Mouse (Mus musculus) heart, embryonic 12.5 days (tissue): Measurements from ENCODE around the gene Plce1. TPM values are rescaled to one million over a fixed set of nuclear protein-coding genes. Genes with fewer than 3 reads are reported as not detected.
A peak's percentile ranks its signal among the peaks of the same experiment; 100 is the strongest.

ENCODE experiments used
- ATAC-seq: fragments of 200-750 bp; cut with Nextera tagmentation; 2 replicates; pipeline ENCODE4 v1.8.0; 2017; ENCODE audit warnings: moderate TSS enrichment, moderate library complexity; ENCODE audit not compliant: insufficient number of reproducible peaks, low FRiP score
- H3K27ac ChIP-seq: fragments of 300-500 bp; sonication (generic); 2 replicates; pipeline ENCODE4 v1.5.1; 2016; ENCODE audit warnings: mild to moderate bottlenecking, moderate library complexity; ENCODE audit not compliant: poor library complexity, severe bottlenecking
- H3K27me3 ChIP-seq: fragments of 300-500 bp; sonication (generic); replicated peaks from 2 replicates; pipeline ENCODE4 v1.6.1; 2016; ENCODE audit warnings: mild to moderate bottlenecking, moderate library complexity
- H3K36me3 ChIP-seq: fragments of 300-500 bp; sonication (generic); 2 replicates; pipeline ENCODE4 v1.6.1; 2016; ENCODE audit warnings: mild to moderate bottlenecking, moderate library complexity
- H3K4me1 ChIP-seq: fragments of 300-500 bp; sonication (generic); replicated peaks from 2 replicates; pipeline ENCODE4 v1.6.1; 2016; ENCODE audit warnings: mild to moderate bottlenecking
- H3K4me2 ChIP-seq: fragments of 300-500 bp; sonication (generic); 2 replicates; pipeline ENCODE4 v1.6.1; 2016; ENCODE audit warnings: mild to moderate bottlenecking, moderate library complexity
- H3K4me3 ChIP-seq: fragments of 300-500 bp; sonication (generic); 2 replicates; pipeline ENCODE4 v1.5.1; 2016; ENCODE audit warnings: mild to moderate bottlenecking
- H3K9ac ChIP-seq: fragments of 300-500 bp; sonication (generic); 2 replicates; pipeline ENCODE4 v1.6.1; 2016; ENCODE audit warnings: mild to moderate bottlenecking, moderate library complexity
- H3K9me3 ChIP-seq: fragments of 300-500 bp; sonication (generic); replicated peaks from 2 replicates; pipeline ENCODE4 v1.6.1; 2016; ENCODE audit warnings: mild to moderate bottlenecking, moderate library complexity
- WGBS: fragments of 180-500 bp; shearing (Covaris S2); methylation state at CpG from one replicate; pipeline ENCODE4 v1.1.7; 2016; 5-methylcytosine and 5-hydroxymethylcytosine counted together
- polyA plus RNA-seq: library from polyadenylated mRNA; unstranded; fragments of >200 nt; fragmentation: Nextera tagmentation; extraction: Ambion mirVana; gene quantifications from 2 replicates; pipeline ENCODE4 v1.2.1, GENCODE M21; 2016

The Plce1 gene
- polyA plus RNA-seq, 1 experiment from 2014 or later, result 8.4 TPM

DNA sequence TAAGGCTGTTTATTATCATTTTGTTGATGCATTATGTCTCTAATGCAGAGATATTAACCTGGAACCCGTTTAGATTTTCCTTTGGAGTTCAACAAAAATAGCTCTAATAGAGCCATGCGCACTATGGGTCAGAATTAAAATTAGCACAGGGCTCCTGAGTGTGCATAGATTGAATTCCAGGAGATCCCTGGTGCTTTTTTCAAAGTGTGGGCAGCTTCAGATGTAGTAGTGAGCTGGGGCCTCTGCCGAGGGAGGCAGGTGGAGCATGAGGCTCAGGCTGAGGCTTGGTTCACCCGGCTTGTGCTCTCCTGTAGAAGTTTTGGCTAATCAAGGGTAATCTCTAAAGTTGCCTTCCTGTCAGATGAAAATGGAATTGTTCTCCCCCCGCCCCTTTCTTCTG is 17.3 kb downstream of the Plce1 start:
- ATAC-seq, result 0 out of 2 replicates have a peak, but pooled peaks have one; percentile 48
- no peak overlapping the region for H3K9ac ChIP-seq
- 0 out of 2 replicates have a peak, but pooled peaks cover 2% of the 10 kb centered on the region for H3K9me3 ChIP-seq
- no peak overlapping the region for H3K4me2 ChIP-seq
- peaks cover 12% of the 10 kb centered on the region for H3K4me1 ChIP-seq
- H3K27ac ChIP-seq, result peak overlapping the region; percentile 89
- H3K4me3 ChIP-seq, result no peak overlapping the region
- H3K27me3 ChIP-seq, result no peaks in the 10 kb centered on the region
- 47% methylated on average over 5 of the region's 5 CpGs for whole genome bisulfite sequencing
- peaks cover 3% of the 10 kb centered on the region; the same call in 1 of the 2 replicates for H3K36me3 ChIP-seq

DNA sequence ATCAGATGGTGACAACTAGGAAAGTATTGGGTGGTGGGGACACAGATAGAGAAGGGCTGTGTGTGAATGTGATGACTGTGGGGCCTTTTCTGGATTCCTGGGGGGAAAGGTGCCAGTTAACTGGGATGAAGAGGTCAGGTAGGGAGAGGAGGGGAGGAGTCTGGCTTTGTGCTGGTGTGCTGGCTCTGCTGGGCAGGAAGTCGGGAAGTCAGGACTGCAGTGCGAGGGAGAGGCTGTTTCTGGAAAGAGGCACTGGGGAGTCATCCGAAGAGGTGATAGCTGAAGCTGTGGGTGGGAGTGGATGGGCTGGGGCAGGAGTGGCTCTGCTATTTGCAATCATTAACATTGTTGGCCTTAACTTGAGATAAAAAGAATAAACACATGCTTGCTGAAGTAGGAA is 23.7 kb downstream of the Plce1 start:
- H3K4me3 ChIP-seq, result no peak overlapping the region
- H3K9ac ChIP-seq, result no peak overlapping the region
- peaks cover 19% of the 10 kb centered on the region for H3K4me1 ChIP-seq
- no peaks in the 10 kb centered on the region for H3K27me3 ChIP-seq
- ATAC-seq, result peak; percentile 48; the same call in 1 of the 2 replicates
- no peak overlapping the region for H3K4me2 ChIP-seq
- no peaks in the 10 kb centered on the region for H3K36me3 ChIP-seq
- H3K27ac ChIP-seq, result peak overlapping the region; percentile 36; the same call in 1 of the 2 replicates
- 7% methylated on average over 3 of the region's 3 CpGs for WGBS
- H3K9me3 ChIP-seq, result 0 out of 2 replicates have a peak, but pooled peaks cover 2% of the 10 kb centered on the region

DNA sequence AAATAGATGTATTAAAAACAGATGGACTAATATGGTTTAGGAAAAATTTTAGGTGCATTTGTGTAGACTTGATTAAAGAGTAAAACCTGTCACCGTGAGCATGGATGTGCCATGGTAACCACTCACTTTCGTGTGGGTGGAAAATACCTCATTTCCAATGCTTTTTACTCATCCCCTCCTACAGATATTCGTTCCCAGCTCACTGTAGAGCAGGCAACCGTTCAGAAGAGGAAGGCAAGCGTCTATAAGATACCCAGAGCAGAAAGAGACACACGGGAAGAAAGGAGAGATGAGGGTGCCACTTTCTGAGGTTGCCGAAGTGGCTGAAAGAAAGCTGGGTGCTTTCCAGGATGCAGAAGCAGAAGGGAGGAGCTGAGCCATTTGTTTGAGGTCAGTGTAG is 25.2 kb downstream of the Plce1 start:
- no peak for ATAC-seq
- H3K9ac ChIP-seq, result no peak overlapping the region
- peak overlapping the region; percentile 59; the same call in 1 of the 2 replicates for H3K27ac ChIP-seq
- H3K4me2 ChIP-seq, result no peak overlapping the region
- H3K4me3 ChIP-seq, result no peak overlapping the region
- H3K36me3 ChIP-seq, result no peaks in the 10 kb centered on the region
- H3K27me3 ChIP-seq, result no peaks in the 10 kb centered on the region
- no peaks in the 10 kb centered on the region for H3K9me3 ChIP-seq
- peaks cover 19% of the 10 kb centered on the region for H3K4me1 ChIP-seq
- WGBS, result 81% methylated on average over 7 of the region's 7 CpGs

DNA sequence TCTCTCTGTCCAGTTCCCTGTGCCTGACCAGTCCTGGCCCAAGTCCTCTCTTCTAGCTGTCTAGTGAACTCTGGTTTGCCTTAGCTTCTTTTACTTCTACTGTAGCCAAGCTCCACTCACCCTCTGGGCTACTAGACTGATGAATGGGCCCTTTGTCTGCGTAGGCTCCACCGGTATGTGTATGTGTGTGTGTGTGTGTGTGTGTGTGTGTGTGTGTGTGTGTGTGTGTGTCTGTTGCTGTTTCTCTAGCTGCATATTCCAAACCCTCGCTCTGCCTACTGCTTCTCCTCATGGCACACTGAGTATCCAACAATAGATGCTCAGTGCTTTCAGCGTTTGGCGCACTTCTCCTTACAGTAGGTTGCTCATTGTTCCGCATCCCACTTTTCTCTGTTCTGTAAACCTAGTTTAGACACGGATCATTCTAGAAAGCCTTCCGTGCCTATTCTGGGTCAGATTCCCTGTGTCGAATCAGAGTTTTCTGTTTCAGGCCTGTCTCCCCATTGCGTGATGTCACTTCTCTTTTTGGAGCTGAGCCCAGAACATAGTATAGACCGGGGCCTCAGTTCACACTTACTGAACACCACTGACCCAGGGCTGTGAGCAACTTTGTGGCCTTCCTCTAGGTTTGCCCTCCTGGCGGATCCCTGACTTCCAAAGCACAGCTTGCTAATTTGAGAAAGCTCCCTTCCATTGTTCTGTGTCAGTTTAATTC is 26.5 kb downstream of the Plce1 start:
- peak overlapping the region; percentile 59 for H3K27ac ChIP-seq

DNA sequence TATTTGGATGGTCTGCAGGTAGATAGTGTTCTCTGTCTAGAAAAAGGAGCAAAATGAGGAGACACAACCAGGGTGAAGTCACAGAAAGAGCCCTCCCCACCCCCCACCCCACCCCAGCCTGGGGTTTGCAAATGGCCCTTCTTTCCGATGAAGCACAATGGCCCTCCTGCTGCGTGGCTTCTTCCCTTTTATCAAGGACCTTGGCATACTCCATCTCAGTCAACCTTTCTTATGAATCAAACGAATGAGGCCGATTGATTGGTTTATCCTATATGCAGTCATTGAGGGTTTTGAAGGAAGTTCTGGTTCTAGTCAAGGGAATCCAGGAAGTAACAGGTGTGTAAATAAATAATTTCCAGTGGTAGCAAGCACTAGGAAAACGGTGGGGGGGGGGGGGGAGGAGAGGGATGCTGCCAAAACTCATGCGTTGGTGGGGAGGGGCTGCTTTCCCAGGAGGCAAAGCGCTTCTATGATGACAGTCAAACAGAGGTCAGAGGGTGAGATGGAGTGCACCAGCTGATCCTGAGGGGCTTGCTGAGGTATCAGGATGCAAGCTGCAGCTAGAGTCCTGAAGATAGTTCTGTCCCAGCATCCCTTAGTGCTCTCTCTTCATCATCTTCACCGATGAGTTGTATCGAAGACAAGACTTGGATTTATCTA is 27.2 kb downstream of the Plce1 start:
- Histone ChIP-seq H3K27me3 (no peaks in the 10 kb centered on the region), H3K4me2 (no peak overlapping the region), H3K9ac (no peak overlapping the region), H3K27ac (no peak overlapping the region; the same call in 1 of the 2 replicates), H3K9me3 (no peaks in the 10 kb centered on the region), H3K4me3 (no peak overlapping the region), H3K36me3 (no peaks in the 10 kb centered on the region), H3K4me1 (peaks cover 19% of the 10 kb centered on the region)
- no peak for ATAC-seq
- WGBS, result 74% methylated on average over 9 of the region's 9 CpGs

More for the DNA sequence above, 26.5 kb downstream of the Plce1 start:
- no peak overlapping the region for H3K4me2 ChIP-seq
- H3K4me3 ChIP-seq, result no peak overlapping the region
- H3K9me3 ChIP-seq, result no peaks in the 10 kb centered on the region
- no peaks in the 10 kb centered on the region for H3K36me3 ChIP-seq
- H3K4me1 ChIP-seq, result peaks cover 19% of the 10 kb centered on the region
- no peaks in the 10 kb centered on the region for H3K27me3 ChIP-seq
- no peak overlapping the region for H3K9ac ChIP-seq
- 64% methylated on average over 12 of the region's 12 CpGs for WGBS
- no peak for ATAC-seq

DNA sequence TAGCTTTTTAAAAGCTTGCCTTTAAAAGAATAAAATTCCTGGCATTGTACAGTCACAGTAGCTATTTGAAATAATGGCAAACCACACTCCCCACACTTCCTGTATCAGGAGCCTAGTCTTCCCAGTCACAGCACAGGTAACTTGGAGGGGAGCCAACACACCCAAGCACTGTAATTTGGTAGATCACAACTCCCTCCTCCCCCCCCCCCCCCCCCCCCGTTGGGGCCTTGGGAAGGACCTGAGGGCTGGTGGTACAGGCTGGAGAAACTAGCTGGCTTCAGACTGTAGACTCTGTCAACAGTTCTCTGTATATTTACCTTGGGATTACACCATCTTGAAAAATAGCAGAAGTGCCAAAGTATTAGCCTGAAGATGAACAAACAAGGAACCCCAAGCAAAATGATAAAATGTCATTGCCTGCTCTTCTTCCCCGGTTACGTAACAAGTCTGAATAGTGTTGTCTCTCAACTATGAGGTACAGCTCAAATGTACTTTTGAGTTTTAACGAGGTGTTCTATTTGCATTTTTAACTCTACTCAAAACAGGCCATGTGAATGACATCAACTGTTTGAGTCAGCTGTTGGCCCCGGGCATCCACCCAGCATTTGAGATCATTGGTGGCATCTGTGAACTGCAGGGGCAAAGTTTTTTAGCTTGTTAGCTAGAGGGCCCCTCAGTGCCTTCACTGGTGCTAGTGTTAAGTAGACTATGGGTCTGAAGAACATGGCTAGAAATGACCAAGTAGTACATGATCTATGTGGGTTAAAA is 33.7 kb downstream of the Plce1 start:
- H3K4me2 ChIP-seq, result no peak overlapping the region
- WGBS, result 85% methylated on average over 4 of the region's 5 CpGs

DNA sequence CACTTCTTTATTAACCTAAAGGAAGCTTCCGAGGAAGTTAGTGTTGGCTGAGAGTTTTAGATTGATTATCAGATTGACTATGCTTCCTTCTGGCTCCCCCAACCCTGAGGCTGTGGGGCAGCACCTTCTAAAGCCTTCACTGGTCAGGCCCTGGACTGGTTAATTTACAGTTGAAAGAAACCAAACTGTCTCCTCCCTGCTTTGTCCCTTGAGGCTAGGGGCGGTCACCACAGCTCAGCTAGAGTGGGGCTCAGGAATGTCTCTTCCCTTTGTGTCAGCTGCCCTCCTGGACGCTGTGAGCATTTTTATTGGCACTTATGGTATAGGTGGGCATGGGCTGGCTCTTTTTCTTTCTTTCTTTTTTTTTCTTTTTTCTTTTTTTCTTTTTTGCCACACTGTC is 45.9 kb downstream of the Plce1 start:
- WGBS, result 30% methylated on average over 3 of the region's 3 CpGs
- Histone ChIP-seq H3K9me3 (0 out of 2 replicates have a peak, but pooled peaks cover 2% of the 10 kb centered on the region), H3K4me3 (no peak overlapping the region), H3K36me3 (peaks cover 17% of the 10 kb centered on the region), H3K4me2 (no peak overlapping the region), H3K27ac (no peak overlapping the region), H3K9ac (no peak overlapping the region), H3K27me3 (no peaks in the 10 kb centered on the region), H3K4me1 (no peaks in the 10 kb centered on the region)
- no peak for ATAC-seq

More for the DNA sequence above, 33.7 kb downstream of the Plce1 start:
- Histone ChIP-seq H3K4me1 (peaks cover 12% of the 10 kb centered on the region; the same call in 1 of the 2 replicates), H3K9ac (no peak overlapping the region), H3K9me3 (no peaks in the 10 kb centered on the region), H3K4me3 (no peak overlapping the region), H3K36me3 (no peaks in the 10 kb centered on the region), H3K27me3 (no peaks in the 10 kb centered on the region), H3K27ac (no peak overlapping the region)
- ATAC-seq, result no peak

DNA sequence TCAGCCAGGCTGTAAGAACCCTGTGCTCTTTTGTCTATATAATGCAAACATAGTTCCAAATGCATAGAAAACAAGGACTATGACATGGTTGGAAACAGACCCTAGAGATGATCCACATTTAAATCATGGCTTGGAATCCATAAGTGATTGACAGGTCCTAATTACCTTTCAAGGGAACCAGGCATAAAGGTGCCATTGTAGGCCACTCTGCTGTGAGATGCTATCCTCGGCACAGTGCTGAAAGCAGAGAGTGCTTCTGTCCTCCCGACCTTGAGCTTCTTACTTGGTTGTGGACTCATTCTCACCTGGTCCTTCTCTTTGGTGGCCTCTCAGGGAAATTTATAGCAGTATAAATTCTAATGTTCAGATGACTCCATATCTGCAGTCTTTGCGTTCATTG is 46.6 kb downstream of the Plce1 start:
- H3K27ac ChIP-seq, result no peak overlapping the region
- WGBS, result 51% methylated on average over 3 of the region's 3 CpGs
- 0 out of 2 replicates have a peak, but pooled peaks cover 2% of the 10 kb centered on the region for H3K9me3 ChIP-seq
- H3K4me1 ChIP-seq, result no peaks in the 10 kb centered on the region
- peaks cover 17% of the 10 kb centered on the region for H3K36me3 ChIP-seq
- no peaks in the 10 kb centered on the region for H3K27me3 ChIP-seq
- H3K4me3 ChIP-seq, result no peak overlapping the region
- no peak overlapping the region for H3K9ac ChIP-seq
- no peak for ATAC-seq
- no peak overlapping the region for H3K4me2 ChIP-seq

DNA sequence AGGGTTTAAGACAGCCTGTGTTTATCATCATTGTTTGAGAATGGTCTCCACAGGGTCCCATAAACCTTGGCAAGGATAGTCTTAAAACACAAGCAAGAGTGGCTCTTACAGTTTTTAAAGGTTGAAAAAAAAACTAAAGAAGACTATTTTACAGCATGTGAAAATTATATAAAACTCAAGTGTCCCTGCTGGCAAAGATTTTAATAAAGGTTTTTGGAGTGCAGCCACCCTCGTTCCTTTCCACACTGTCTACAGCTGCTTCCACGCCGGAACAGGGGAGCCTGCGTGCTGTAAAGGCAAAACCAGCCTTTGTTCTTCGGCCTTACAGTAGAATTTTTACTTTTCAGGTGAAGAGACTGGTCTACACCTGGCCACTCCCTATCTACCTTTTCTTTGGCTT is 52.3 kb downstream of the Plce1 start:
- H3K4me3 ChIP-seq, result no peak overlapping the region
- no peak overlapping the region for H3K4me2 ChIP-seq
- H3K9ac ChIP-seq, result no peak overlapping the region
- H3K27ac ChIP-seq, result no peak overlapping the region
- no peaks in the 10 kb centered on the region for H3K4me1 ChIP-seq
- H3K9me3 ChIP-seq, result no peaks in the 10 kb centered on the region
- no peaks in the 10 kb centered on the region for H3K27me3 ChIP-seq
- no peaks in the 10 kb centered on the region; the same call in 1 of the 2 replicates for H3K36me3 ChIP-seq
- 84% methylated on average over 5 of the region's 5 CpGs for WGBS
- no peak for ATAC-seq

DNA sequence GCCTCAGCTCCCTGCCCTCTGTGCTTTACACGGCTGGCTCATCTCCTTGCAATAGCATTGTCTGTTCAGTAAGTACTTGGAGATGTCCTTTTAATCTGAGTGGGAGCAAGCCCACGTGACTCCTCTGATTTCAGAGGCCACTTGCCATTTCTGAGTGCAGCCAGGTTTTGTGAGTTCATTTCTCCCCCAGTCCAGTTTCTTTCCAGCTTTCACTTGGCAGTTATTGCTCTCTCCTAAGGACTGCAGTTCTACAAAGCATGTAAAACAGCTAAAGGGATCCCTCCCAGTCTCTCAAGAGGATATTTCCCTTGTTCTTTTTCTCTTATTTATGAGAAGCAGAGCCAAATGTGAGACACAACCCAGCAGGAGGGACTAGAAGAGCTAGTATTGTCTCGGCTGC is 58.4 kb downstream of the Plce1 start:
- Histone ChIP-seq H3K9me3 (no peaks in the 10 kb centered on the region), H3K9ac (no peak overlapping the region), H3K36me3 (no peaks in the 10 kb centered on the region), H3K4me2 (no peak overlapping the region), H3K27ac (no peak overlapping the region), H3K27me3 (no peaks in the 10 kb centered on the region), H3K4me1 (no peaks in the 10 kb centered on the region), H3K4me3 (no peak overlapping the region)
- WGBS, result 60% methylated on average over 3 of the region's 3 CpGs
- ATAC-seq, result no peak

DNA sequence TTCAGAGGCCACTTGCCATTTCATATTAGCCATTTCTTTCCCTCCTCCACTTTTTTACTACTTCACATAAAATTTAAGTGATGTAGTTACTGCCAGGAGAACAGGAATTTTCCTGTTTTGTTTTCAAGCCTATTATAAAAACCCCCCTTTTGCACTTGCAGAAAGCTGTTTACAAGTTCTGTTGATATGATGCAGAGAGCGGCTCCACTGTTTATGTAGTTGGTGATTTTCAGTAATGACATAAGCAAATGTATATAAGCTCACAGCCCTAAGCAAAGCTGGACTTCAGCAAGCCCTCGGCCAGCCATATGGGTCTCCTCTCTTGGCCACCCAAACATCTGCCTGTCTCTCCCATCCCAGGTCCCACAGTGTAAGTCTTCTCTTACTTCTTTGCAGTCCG is 59.6 kb downstream of the Plce1 start:
- Histone ChIP-seq H3K27ac (no peak overlapping the region), H3K9me3 (no peaks in the 10 kb centered on the region), H3K4me1 (no peaks in the 10 kb centered on the region), H3K36me3 (no peaks in the 10 kb centered on the region), H3K4me2 (no peak overlapping the region), H3K27me3 (no peaks in the 10 kb centered on the region), H3K9ac (no peak overlapping the region), H3K4me3 (no peak overlapping the region)
- ATAC-seq, result no peak
- WGBS, result 86% methylated on average over 3 of the region's 3 CpGs
